Mouse (Mus musculus): ENCODE data around the gene Nop9.
"Not testable (repeated sequence)": the region's sequence is repeated elsewhere in the genome, so short reads cannot be mapped to it uniquely, and the experiment has no call there.

DNA sequence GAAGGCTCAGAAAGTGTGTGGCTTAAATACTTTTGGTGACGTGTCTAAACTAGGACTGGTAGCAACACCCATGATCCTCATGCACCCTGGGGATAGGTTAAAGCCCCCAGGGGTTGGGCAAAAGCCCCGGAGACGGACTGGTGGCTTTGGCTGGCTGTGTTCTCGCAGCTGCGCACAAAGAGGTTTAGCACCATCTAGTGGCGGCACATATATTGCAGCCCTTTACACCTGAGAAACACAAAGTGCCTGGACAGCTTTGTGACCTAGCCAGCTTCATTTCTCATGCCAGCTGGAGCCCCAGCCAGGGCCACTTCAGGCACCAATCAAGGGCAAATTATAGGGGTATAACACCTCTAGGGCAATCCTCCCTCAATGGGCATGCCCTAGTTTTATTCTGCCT is 14.7 kb downstream of the Nop9 start:
- TF ChIP-seq CTCF (IDR thresholded peaks at IDR 0.05; ENCODE audit: low read depth), result peak; percentile 85
- not testable (repeated sequence) for TF ChIP-seq EP300 (IDR thresholded peaks at IDR 0.05; ENCODE audit: low read depth)

Data from liver, postnatal 0 days (tissue).